Comparison of ENCODE assay signal across 7 mouse cellular contexts in genomic region chr13:60337383-60337782, GRCm38 (mm10).
DNase-seq lines count a peak whose midpoint lies in the region; ATAC-seq lines count a peak whose summit lies in the region.

No protein-coding gene starts in this region.

- intact Hi-C loops in heart, postnatal 36 days (cut with DNase I) = loop anchor here (5.0 kb wide), 1 partner anchor 160 kb away; the partner anchor contains the start of gene Gas1
- intact Hi-C loops in heart, postnatal 10 days (cut with DNase I) = loop anchor here (5.0 kb wide), 1 partner anchor 160 kb away; the partner anchor contains the start of gene Gas1

- H3K9ac ChIP-seq in heart, embryonic 15.5 days = no peak overlapping the region
- no peak overlapping the region for H3K9ac ChIP-seq in neural tube, embryonic 11.5 days (ENCODE audit: low read length)
- no peak overlapping the region for H3K9ac ChIP-seq in neural tube, embryonic 15.5 days (replicated peaks)

- no peak overlapping the region for H3K4me2 ChIP-seq in heart, embryonic 15.5 days
- H3K4me2 ChIP-seq in neural tube, embryonic 11.5 days (ENCODE audit: low read depth) = no peak overlapping the region
- no peak overlapping the region for H3K4me2 ChIP-seq in neural tube, embryonic 15.5 days

- no peaks in the 10 kb centered on the region for H3K27me3 ChIP-seq in heart, embryonic 15.5 days
- no peaks in the 10 kb centered on the region for H3K27me3 ChIP-seq in neural tube, embryonic 11.5 days (ENCODE audit: control insufficient read depth, insufficient read depth, low read length)
- H3K27me3 ChIP-seq in neural tube, embryonic 15.5 days (replicated peaks) = no peaks in the 10 kb centered on the region

- 33% methylated on average over 2 of the region's 2 CpGs for WGBS in heart, embryonic 15.5 days
- WGBS in neural tube, embryonic 11.5 days = 36% methylated on average over 2 of the region's 2 CpGs
- WGBS in neural tube, embryonic 15.5 days = 49% methylated on average over 2 of the region's 2 CpGs

- H3K4me1 ChIP-seq in heart, embryonic 15.5 days (replicated peaks) = peaks cover 8% of the 10 kb centered on the region
- H3K4me1 ChIP-seq in neural tube, embryonic 11.5 days (ENCODE audit: control insufficient read depth, insufficient read depth, low read length) = 0 out of 2 replicates have a peak, but pooled peaks cover 8% of the 10 kb centered on the region
- peaks cover 10% of the 10 kb centered on the region for H3K4me1 ChIP-seq in neural tube, embryonic 15.5 days

- ATAC-seq in heart, embryonic 15.5 days (replicated peaks; ENCODE audit: insufficient number of reproducible peaks, insufficient read depth, low FRiP score, low read depth) = peak; percentile 69
- ATAC-seq in neural tube, embryonic 11.5 days (ENCODE audit: insufficient read depth, low FRiP score, low TSS enrichment) = no peak
- ATAC-seq in neural tube, embryonic 15.5 days (ENCODE audit: low FRiP score) = no peak

- H3K27ac ChIP-seq in heart, embryonic 15.5 days = no peak overlapping the region
- H3K27ac ChIP-seq in neural tube, embryonic 11.5 days (ENCODE audit: low read depth, low read length) = no peak overlapping the region
- H3K27ac ChIP-seq in neural tube, embryonic 15.5 days (replicated peaks) = no peak overlapping the region

- no peaks in the 10 kb centered on the region for H3K9me3 ChIP-seq in heart, embryonic 15.5 days (replicated peaks)
- H3K9me3 ChIP-seq in neural tube, embryonic 11.5 days (ENCODE audit: control insufficient read depth, low read length) = 0 out of 2 replicates have a peak, but pooled peaks cover 3% of the 10 kb centered on the region
- H3K9me3 ChIP-seq in neural tube, embryonic 15.5 days (replicated peaks) = no peaks in the 10 kb centered on the region

- H3K4me3 ChIP-seq in heart, embryonic 15.5 days = no peak overlapping the region
- H3K4me3 ChIP-seq in neural tube, embryonic 11.5 days (ENCODE audit: low read depth, low read length) = no peak overlapping the region
- no peak overlapping the region for H3K4me3 ChIP-seq in neural tube, embryonic 15.5 days (replicated peaks)

- DNase-seq in heart, postnatal 36 days = no peak
- peak; percentile 46 for DNase-seq in neural tube, embryonic 11.5 days (ENCODE audit: low spot score)
- peak; percentile 52 to 68 for DNase-seq in heart, postnatal 10 days
- peak; percentile 36 for DNase-seq in yolk sac, embryonic 10.5 days (ENCODE audit: low spot score)
- DNase-seq in kidney, adult 11 months = no peak

- H3K36me3 ChIP-seq in heart, embryonic 15.5 days = no peaks in the 10 kb centered on the region
- H3K36me3 ChIP-seq in neural tube, embryonic 11.5 days (ENCODE audit: control insufficient read depth, insufficient read depth, low read length) = no peaks in the 10 kb centered on the region
- no peaks in the 10 kb centered on the region for H3K36me3 ChIP-seq in neural tube, embryonic 15.5 days

Comparison
In these comparisons a context has a peak if more than half of its experiments do, and no peak if none do; other contexts are left out.
1. DNase-seq: peak in neural tube, embryonic 11.5 days (single experiment), heart, postnatal 10 days (2 of 2) and yolk sac, embryonic 10.5 days (single experiment); none in heart, postnatal 36 days (0 of 2) and kidney, adult 11 months (single experiment).